Mouse (Mus musculus): ENCODE measurements around the gene Atp9a. TPM values are rescaled to one million over a fixed set of nuclear protein-coding genes. Genes with fewer than 3 reads are reported as not detected.
A peak's percentile ranks its signal among the peaks of the same experiment; 100 is the strongest.

Atp9a gene
- polyA plus RNA-seq, 1 experiment = not detected

- WGBS = 70% methylated on average over 6 of the region's 6 CpGs
- TF ChIP-seq CTCF (IDR thresholded peaks at IDR 0.05; ENCODE audit: insufficient read depth, low read depth, low read length) (no peak), POLR2A (IDR thresholded peaks at IDR 0.05; ENCODE audit: insufficient read depth, low read depth, low read length) (no peak)
- Histone ChIP-seq H3K4me1 (ENCODE audit: control insufficient read depth, insufficient read depth, low read length) (no peaks in the 10 kb centered on the region), H3K4me3 (ENCODE audit: insufficient read depth, low read depth, low read length) (no peak overlapping the region), H3K27ac (ENCODE audit: insufficient read depth, low read depth, low read length) (no peak overlapping the region)
These were observed 97.4 kb downstream of the Atp9a start for GRCm38 (mm10) chr2:168644855-168645254.

- Histone ChIP-seq H3K4me3 (ENCODE audit: insufficient read depth, low read depth, low read length) (no peak overlapping the region), H3K27ac (ENCODE audit: insufficient read depth, low read depth, low read length) (no peak overlapping the region), H3K4me1 (ENCODE audit: control insufficient read depth, insufficient read depth, low read length) (no peaks in the 10 kb centered on the region)
- WGBS = 89% methylated on average over 20 of the region's 20 CpGs
- TF ChIP-seq POLR2A (IDR thresholded peaks at IDR 0.05; ENCODE audit: insufficient read depth, low read depth, low read length) (no peak), CTCF (IDR thresholded peaks at IDR 0.05; ENCODE audit: insufficient read depth, low read depth, low read length) (no peak)
These were observed 98.6 kb downstream of the Atp9a start for GRCm38 (mm10) chr2:168643524-168644177.

DNA sequence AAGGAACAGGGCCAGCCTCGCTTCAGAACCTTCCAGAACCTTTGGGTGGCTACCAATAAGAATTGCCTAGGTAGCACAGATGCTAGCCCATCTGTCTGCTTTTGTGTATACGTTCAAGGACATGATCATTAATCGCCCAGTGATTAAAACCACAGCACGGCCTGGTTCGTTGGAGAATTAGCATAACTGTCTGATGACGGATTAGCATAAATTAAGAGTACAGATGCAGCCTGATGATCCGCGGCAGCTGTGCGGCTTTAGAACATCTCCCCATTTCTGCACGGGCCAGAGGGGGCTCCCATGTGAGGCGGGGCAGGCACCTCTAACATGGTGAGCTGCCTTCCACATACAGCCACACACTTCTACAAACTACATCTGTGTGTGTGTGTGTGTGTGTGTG lies 100.0 kb downstream of the Atp9a start:
- TF ChIP-seq CTCF (IDR thresholded peaks at IDR 0.05; ENCODE audit: insufficient read depth, low read depth, low read length) (no peak), POLR2A (IDR thresholded peaks at IDR 0.05; ENCODE audit: insufficient read depth, low read depth, low read length) (no peak)
- H3K4me3 ChIP-seq (ENCODE audit: insufficient read depth, low read depth, low read length) = no peak overlapping the region
- H3K4me1 ChIP-seq (ENCODE audit: control insufficient read depth, insufficient read depth, low read length) = no peaks in the 10 kb centered on the region
- no peak overlapping the region for H3K27ac ChIP-seq (ENCODE audit: insufficient read depth, low read depth, low read length)
- 67% methylated on average over 11 of the region's 11 CpGs for WGBS

- 93% methylated on average over 9 of the region's 9 CpGs for WGBS
These were observed 101.7 kb downstream of the Atp9a start for GRCm38 (mm10) chr2:168640460-168640859.

GRCm38 (mm10) chr2:168634881-168635280 lies 107.3 kb downstream of the Atp9a start:
- H3K4me1 ChIP-seq (ENCODE audit: control insufficient read depth, insufficient read depth, low read length) = no peaks in the 10 kb centered on the region
- 94% methylated on average over 7 of the region's 7 CpGs for WGBS
- H3K27ac ChIP-seq (ENCODE audit: insufficient read depth, low read depth, low read length) = no peak overlapping the region
- H3K4me3 ChIP-seq (ENCODE audit: insufficient read depth, low read depth, low read length) = no peak overlapping the region
- no peak for TF ChIP-seq CTCF (IDR thresholded peaks at IDR 0.05; ENCODE audit: insufficient read depth, low read depth, low read length)
- TF ChIP-seq POLR2A (IDR thresholded peaks at IDR 0.05; ENCODE audit: insufficient read depth, low read depth, low read length) = no peak

More at GRCm38 (mm10) chr2:168640460-168640859, 101.7 kb downstream of the Atp9a start:
- TF ChIP-seq CTCF (IDR thresholded peaks at IDR 0.05; ENCODE audit: insufficient read depth, low read depth, low read length) = no peak
- TF ChIP-seq POLR2A (IDR thresholded peaks at IDR 0.05; ENCODE audit: insufficient read depth, low read depth, low read length) = no peak
- Histone ChIP-seq H3K4me3 (ENCODE audit: insufficient read depth, low read depth, low read length) (no peak overlapping the region), H3K27ac (ENCODE audit: insufficient read depth, low read depth, low read length) (no peak overlapping the region), H3K4me1 (ENCODE audit: control insufficient read depth, insufficient read depth, low read length) (no peaks in the 10 kb centered on the region)

- TF ChIP-seq POLR2A (IDR thresholded peaks at IDR 0.05; ENCODE audit: insufficient read depth, low read depth, low read length) (no peak), CTCF (IDR thresholded peaks at IDR 0.05; ENCODE audit: insufficient read depth, low read depth, low read length) (no peak)
- H3K4me3 ChIP-seq (ENCODE audit: insufficient read depth, low read depth, low read length) = no peak overlapping the region
- no peak overlapping the region for H3K27ac ChIP-seq (ENCODE audit: insufficient read depth, low read depth, low read length)
- WGBS = 78% methylated on average over 14 of the region's 14 CpGs
- peaks cover 2% of the 10 kb centered on the region; the same call in 1 of the 2 replicates for H3K4me1 ChIP-seq (ENCODE audit: control insufficient read depth, insufficient read depth, low read length)
These were observed 108.8 kb downstream of the Atp9a start for GRCm38 (mm10) chr2:168633301-168633816.

GRCm38 (mm10) chr2:168632543-168632942 lies 109.7 kb downstream of the Atp9a start:
- peaks cover 7% of the 10 kb centered on the region for H3K4me1 ChIP-seq (ENCODE audit: control insufficient read depth, insufficient read depth, low read length)
- TF ChIP-seq POLR2A (IDR thresholded peaks at IDR 0.05; ENCODE audit: insufficient read depth, low read depth, low read length) (no peak), CTCF (IDR thresholded peaks at IDR 0.05; ENCODE audit: insufficient read depth, low read depth, low read length) (no peak)
- WGBS = 87% methylated on average over 6 of the region's 6 CpGs
- no peak overlapping the region for H3K27ac ChIP-seq (ENCODE audit: insufficient read depth, low read depth, low read length)
- no peak overlapping the region for H3K4me3 ChIP-seq (ENCODE audit: insufficient read depth, low read depth, low read length)

GRCm38 (mm10) chr2:168628787-168629186 lies 113.4 kb downstream of the Atp9a start:
- Histone ChIP-seq H3K4me3 (ENCODE audit: insufficient read depth, low read depth, low read length) (no peak overlapping the region), H3K27ac (ENCODE audit: insufficient read depth, low read depth, low read length) (no peak overlapping the region), H3K4me1 (ENCODE audit: control insufficient read depth, insufficient read depth, low read length) (peaks cover 7% of the 10 kb centered on the region)
- WGBS = 13% methylated on average over 8 of the region's 8 CpGs
- no peak for TF ChIP-seq POLR2A (IDR thresholded peaks at IDR 0.05; ENCODE audit: insufficient read depth, low read depth, low read length)
- TF ChIP-seq CTCF (IDR thresholded peaks at IDR 0.05; ENCODE audit: insufficient read depth, low read depth, low read length) = peak; percentile 97

- no peak for TF ChIP-seq POLR2A (IDR thresholded peaks at IDR 0.05; ENCODE audit: insufficient read depth, low read depth, low read length)
- no peak for TF ChIP-seq CTCF (IDR thresholded peaks at IDR 0.05; ENCODE audit: insufficient read depth, low read depth, low read length)
- WGBS = 51% methylated on average over 20 of the region's 20 CpGs
- H3K4me1 ChIP-seq (ENCODE audit: control insufficient read depth, insufficient read depth, low read length) = peaks cover 7% of the 10 kb centered on the region
These were observed 114.1 kb downstream of the Atp9a start for GRCm38 (mm10) chr2:168627829-168628770.

More at GRCm38 (mm10) chr2:168627829-168628770, 114.1 kb downstream of the Atp9a start:
- H3K27ac ChIP-seq (ENCODE audit: insufficient read depth, low read depth, low read length) = no peak overlapping the region
- no peak overlapping the region for H3K4me3 ChIP-seq (ENCODE audit: insufficient read depth, low read depth, low read length)
